In genomic region chr11:82857307-82857848, GRCm38 (mm10) we compare ENCODE assay signal across 1 mouse cellular context.
TF ChIP-seq lines count a peak whose summit lies in the region.

No protein-coding gene starts in this region.

TF ChIP-seq in ES-E14, 5 proteins besides CTCF, POLR2A, EP300 and RAD21:
- TF ChIP-seq ZC3H11A (IDR thresholded peaks at IDR 0.05; ENCODE audit: borderline replicate concordance, low read depth, low read length) (no peak), ZNF384 (IDR thresholded peaks at IDR 0.05; ENCODE audit: low read depth, low read length) (peak; percentile 90)
